Mouse (Mus musculus) left cerebral cortex, adult 8-10 months (tissue): ENCODE measurements around the gene Egln1. TPM values are rescaled to one million over a fixed set of nuclear protein-coding genes. Genes with fewer than 3 reads are reported as not detected.
A peak's percentile ranks its signal among the peaks of the same experiment; 100 is the strongest.

Experiments
- DNase-seq, 2 experiments: peaks; one replicate each; pipeline ENCODE4 v3.0.0; 2022; ENCODE audit warnings: low spot score in 2 of 2
- total RNA-seq, 4 experiments: library from RNA; stranded (reverse); gene quantifications; 2 replicates each; pipeline ENCODE4 v1.2.4; 2022

Egln1 gene
- total RNA-seq, 4 experiments from 2014 or later, result 58.3 to 63.5 (median 62.1) TPM

- DNase-seq, result no peak
Observed at GRCm38 (mm10) chr8:124909936-124910335, 39.2 kb downstream of the Egln1 start.

GRCm38 (mm10) chr8:124905482-124905881 lies 43.6 kb downstream of the Egln1 start:
- DNase-seq, result no peak

DNA sequence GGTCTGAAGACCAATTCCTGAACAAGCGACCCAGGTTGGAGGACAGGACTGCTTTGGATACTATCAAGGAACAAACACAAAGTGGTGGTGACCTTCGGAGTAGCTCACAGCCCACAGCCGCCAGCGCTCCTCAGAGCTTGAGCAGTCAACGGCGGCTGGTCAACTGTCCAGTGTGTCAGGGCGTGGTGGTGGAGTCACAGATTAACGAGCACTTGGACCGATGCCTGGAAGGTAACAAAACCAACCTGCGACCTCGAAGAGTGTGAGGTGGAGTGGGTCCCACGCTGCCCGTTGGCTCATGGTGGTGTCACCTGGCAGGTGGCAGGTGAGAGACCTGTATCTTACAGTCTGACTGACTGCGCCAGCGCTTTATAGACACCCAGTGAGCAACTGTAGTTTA lies 45.9 kb downstream of the Egln1 start:
- no peak for DNase-seq

DNA sequence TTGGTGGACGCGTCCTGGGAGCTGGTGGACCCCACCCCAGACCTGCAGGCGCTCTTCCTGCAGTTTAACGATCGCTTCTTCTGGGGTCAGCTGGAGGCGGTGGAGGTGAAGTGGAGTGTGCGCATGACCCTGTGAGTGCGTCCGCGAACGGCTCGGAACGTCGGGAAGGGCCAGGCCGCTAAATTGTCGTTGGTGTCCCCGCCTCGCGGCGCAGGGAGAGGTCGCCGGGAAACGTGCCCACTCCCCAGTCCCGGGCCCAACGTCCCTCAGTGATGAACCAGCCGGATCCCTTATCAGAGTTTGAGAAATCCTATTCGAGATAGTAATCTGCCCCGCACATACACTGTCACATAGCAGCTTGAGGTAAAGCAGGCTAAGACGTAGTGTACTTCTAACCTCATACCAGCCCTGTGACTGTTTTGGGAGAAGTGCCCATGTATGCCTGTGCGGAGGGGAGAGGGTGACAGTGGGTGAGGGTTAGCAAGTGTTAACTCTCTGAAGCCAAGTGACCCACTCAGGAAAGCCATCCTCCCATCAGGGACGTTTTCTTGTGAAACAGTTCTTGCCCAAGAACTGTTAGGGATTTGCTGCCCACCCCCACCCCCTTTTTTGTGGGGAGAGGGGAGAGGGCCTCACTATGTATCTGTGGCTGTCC lies 50.7 kb downstream of the Egln1 start:
- DNase-seq, result no peak

GRCm38 (mm10) chr8:124897386-124898250 lies 51.5 kb downstream of the Egln1 start, which contains the start of the genes Exoc8 and Sprtn:
Exoc8 (minus strand) TSS chr8:124897705.
Sprtn (plus strand) TSS chr8:124897886.
- peak; percentile 94 to 96 for DNase-seq

GRCm38 (mm10) chr8:124896632-124897385 lies 52.3 kb downstream of the Egln1 start:
- DNase-seq, result peak; percentile 55 to 63

GRCm38 (mm10) chr8:124896010-124896631 lies 53.0 kb downstream of the Egln1 start:
- DNase-seq, result no peak

DNA sequence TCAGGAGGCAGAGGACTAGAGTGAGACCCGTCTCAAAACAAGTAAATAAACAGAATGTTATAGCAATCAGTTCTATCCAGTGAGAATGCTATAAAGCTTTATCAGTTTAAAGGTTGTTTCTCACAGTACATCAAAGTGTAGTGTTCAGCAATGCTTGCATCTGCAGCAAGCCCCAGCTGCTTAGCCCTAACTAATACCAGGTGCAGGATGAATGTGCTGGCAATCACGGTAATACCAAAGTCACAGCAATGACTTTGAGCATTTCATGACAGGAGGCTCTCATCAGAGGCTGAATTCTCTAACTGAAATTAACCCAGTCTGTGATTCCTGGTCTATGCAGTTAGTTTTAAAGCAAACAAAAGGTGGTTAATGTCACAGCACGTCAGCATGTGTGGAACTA lies 56.5 kb downstream of the Egln1 start:
- no peak for DNase-seq

DNA sequence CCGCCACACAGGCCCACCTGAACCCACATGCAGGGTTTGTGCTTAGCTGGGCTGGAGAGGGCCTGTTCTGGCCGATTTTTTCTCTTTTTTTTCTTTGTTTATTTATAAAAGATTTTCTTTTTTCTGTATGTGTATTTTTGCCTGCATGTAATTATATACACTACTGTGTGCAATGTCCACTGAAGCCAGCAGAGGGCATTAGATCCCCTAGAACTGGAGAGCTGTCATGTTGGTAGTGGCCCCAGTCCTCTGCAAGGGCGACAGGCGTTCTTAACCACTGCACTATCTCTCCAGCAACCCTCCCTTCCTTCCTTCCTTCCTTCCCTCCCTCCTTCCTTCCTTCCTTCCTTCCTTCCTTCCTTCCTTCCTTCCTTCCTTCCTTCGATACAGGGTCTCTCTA lies 60.7 kb downstream of the Egln1 start:
- no peak for DNase-seq

DNA sequence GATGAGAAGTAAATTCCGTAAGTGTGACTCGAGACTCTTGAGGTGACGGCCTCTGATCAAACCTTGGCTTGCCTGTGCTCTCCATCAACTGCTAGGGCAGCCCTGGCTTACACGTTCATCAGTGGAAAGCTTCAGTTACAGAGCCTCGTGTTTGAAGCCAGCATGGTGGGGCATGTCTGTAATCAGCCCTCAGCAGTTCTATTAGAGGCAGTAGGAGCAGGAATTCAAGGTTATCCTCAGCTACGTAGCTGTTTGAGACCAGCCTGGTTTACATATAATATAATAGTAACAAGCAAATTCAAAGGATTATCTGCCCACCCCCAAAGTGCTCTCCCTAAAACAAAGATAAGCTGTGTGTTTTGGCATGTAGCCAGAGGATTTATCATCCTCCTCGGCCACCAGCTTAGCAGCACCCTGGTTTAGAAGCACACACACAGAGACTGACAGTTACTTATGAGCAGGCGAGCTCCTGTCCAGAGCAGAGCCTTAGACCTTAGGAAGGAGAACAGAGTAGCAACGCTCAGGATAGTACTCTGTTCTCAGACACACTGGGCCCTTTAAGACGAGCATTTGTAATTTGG lies 70.1 kb downstream of the Egln1 start:
- DNase-seq, result no peak

- DNase-seq, result no peak
Observed at GRCm38 (mm10) chr8:124878141-124878540, 71.0 kb downstream of the Egln1 start.

DNA sequence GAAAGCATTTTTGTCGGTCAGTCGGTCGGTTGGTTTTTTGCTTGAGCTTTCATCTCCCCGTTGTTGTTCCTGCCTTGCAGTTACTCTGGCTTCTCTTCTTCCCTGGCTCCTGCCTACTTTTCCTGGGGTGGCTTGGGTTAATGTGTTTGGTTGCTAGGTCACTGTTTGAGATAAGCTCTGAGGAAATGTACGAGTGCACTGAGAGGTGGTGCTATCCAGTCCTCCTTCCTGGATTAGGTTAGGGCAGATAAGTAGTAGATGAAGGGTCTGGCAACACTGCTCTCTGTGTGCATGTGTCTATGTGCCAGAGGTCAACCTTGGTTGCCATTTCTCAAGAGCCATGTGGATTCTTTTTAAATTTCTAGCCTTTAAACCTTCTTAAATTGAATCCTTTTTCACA lies 76.4 kb downstream of the Egln1 start:
- no peak for DNase-seq

DNA sequence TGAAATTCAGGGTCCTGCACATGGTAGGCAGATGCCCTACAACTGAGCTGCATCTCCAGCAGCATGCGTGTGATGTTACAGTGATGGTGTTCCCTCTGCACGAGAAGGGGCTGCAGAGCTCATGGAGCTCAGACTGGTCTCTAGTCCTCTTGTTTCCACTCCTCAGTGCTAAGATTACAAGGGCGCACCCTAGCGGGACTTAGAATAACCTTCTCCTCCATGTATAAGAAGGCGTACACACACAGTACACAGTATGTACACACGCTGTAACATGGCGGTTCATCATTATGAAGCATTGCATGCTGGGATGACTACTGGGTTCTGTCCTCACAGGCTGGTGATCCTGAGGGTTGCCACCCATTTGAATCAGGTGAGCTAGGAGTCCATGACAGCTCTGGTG lies 77.0 kb downstream of the Egln1 start:
- DNase-seq, result no peak

DNA sequence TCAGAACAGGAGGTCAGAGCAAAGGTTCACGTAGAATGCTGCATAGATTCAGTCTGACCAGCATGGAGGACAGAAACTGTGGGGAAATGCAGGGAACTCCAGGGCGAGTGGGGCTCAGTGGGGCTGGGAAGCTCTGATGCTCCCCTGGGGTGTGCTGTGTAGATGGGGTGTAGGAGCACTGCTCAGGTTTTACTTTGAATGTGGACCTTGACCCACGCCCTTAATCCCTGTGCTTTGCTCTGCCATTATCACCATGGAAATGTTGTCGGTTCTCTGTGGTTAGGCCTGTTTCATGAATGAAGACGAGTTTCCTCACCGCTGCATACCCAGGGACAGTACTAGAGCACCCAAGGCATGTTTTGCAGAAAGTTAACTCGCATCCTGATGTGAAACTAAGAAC lies 77.7 kb downstream of the Egln1 start:
- no peak for DNase-seq

DNA sequence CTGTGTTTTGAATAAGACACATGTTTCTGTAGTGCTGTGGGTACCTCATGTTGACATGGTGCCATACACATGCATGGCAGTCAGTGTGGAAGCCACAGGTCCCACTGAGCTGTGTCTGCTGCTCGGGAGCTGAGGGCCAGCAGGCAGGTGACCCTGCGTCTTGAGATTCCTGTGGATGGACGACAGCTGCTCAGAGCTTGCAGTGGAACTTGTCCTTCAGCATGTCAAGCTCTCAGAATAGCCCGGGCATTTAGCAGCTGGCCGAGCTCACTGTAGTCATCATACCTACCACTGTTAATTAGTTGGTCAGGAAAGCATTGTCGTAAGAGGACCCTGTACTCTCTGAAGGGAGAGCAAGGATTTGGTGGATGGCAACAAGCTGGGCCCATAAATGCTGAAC lies 79.4 kb downstream of the Egln1 start:
- DNase-seq, result no peak

DNA sequence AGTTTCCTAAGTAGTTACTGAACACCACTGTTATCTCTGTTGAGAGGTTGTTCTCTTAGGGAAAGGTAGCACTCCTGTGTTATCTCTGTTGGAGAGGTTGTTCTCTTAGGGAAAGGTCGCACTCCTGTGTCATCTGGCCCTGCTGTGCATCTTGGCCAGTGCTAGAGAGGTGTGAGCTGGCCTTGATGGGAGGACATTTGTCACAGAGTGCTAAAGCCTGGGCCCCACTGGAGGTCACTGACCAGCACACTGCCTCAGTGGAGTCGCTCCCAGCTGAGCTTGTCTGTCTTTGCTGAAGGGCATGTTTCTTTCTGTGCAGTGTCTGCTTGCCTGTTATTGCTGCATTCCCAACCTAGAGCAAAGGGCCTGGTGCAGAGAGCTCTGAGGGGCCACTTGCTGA lies 82.0 kb downstream of the Egln1 start:
- no peak for DNase-seq

GRCm38 (mm10) chr8:124866669-124867068 lies 82.5 kb downstream of the Egln1 start:
- DNase-seq, result no peak

DNA sequence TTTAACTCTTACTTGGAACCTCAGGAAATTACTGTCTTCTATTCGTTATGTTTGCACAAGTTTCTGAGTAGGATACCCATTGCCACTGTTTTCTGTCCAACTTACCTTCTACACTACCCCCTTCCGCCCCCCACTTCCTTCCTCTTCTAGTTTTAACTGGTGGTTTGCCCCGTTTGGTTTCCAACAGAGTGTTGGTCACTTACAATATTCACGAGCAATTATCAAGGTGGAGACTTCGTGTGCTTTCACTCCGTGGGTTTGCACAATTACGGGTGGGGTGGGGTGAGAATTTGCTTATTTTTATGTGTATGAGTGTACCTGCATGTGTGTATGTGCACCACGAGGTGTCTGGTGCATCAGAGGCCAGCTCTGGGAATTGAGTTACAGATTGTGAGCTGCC lies 85.4 kb downstream of the Egln1 start:
- DNase-seq, result no peak

DNA sequence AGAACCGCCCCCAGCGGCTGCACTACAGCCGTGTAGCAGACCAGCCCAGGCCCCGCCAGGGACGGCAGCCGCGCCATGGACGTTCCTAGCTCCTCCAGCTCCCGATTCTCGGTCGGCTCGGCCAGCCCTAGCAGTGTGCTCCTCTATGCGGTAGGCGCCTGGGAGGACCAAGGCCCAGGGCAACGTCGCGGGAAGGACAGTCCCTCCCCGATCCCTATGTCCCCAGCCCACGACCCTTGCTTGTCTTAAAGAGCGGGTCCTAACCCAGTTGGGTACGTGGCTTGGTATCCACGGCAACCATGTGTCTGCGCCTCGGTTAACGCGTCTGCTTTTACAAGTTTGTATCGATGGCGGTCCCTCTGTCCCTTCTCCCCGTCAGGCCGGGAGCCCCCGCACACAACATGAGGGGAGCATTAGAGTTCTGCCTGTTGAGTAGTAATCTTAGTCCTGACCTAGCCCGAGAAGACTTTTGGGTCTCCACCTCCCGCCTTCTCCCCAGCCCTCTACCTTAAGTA lies 85.9 kb downstream of the Egln1 start:
- no peak for DNase-seq

GRCm38 (mm10) chr8:124862321-124863162 lies 86.6 kb downstream of the Egln1 start, which contains the start of the genes Gnpat and 2810004N23Rik:
Gnpat (plus strand) TSS chr8:124863033.
2810004N23Rik (minus strand) TSS chr8:124863120.
- DNase-seq, result peak; percentile 85 to 93
